Mouse (Mus musculus) erythroblast, embryonic 14.5 days (primary cell): ENCODE data around the gene Zfp948.

ENCODE experiments used
- GATA1 ChIP-seq: IDR thresholded peaks from 2 replicates; pipeline ENCODE4 v1.6.1; 2012; ENCODE audit warnings: low read length, inconsistent platforms, mixed read lengths
- TAL1 ChIP-seq: IDR thresholded peaks from 3 replicates; pipeline ENCODE4 v1.6.1; 2012; ENCODE audit warnings: low read length, inconsistent platforms, mixed read lengths

GRCm38 (mm10) chr17:21534460-21535095, 32.2 kb upstream of the Zfp948 start:
- TF ChIP-seq TAL1 = no peak
- TF ChIP-seq GATA1 = no peak
